Mouse (Mus musculus): ENCODE measurements around the gene Gm49368. TPM values are rescaled to one million over a fixed set of nuclear protein-coding genes. Genes with fewer than 3 reads are reported as not detected.

The Gm49368 gene
- polyA plus RNA-seq, 1 experiment from 2014 or later, result not detected

GRCm38 (mm10) chr7:128048819-128049218 is 13.7 kb upstream of the Gm49368 start:
- 96% methylated on average over 4 of the region's 4 CpGs for WGBS
- H3K36me3 ChIP-seq (ENCODE audit: control insufficient read depth, insufficient read depth, low read length), result no peaks in the 10 kb centered on the region
- ATAC-seq, result no peak

GRCm38 (mm10) chr7:128049254-128049653 is 13.2 kb upstream of the Gm49368 start:
- DNase-seq (ENCODE audit: low spot score), result no peak
- no peak for ATAC-seq
- Histone ChIP-seq H3K4me1 (ENCODE audit: control insufficient read depth, insufficient read depth, low read length) (no peaks in the 10 kb centered on the region), H3K9ac (ENCODE audit: low read length) (no peak overlapping the region), H3K4me2 (ENCODE audit: low read length) (no peak overlapping the region), H3K36me3 (ENCODE audit: control insufficient read depth, insufficient read depth, low read length) (no peaks in the 10 kb centered on the region), H3K4me3 (ENCODE audit: low read depth, low read length) (no peak overlapping the region), H3K9me3 (replicated peaks; ENCODE audit: control insufficient read depth, low read length) (no peaks in the 10 kb centered on the region), H3K27ac (ENCODE audit: low read depth, low read length) (no peak overlapping the region), H3K27me3 (replicated peaks; ENCODE audit: control insufficient read depth, insufficient read depth, low read length) (no peaks in the 10 kb centered on the region)
- WGBS, result 84% methylated on average over 2 of the region's 2 CpGs

More at GRCm38 (mm10) chr7:128048819-128049218, 13.7 kb upstream of the Gm49368 start:
- Histone ChIP-seq H3K27ac (ENCODE audit: low read depth, low read length) (no peak overlapping the region), H3K9me3 (replicated peaks; ENCODE audit: control insufficient read depth, low read length) (no peaks in the 10 kb centered on the region), H3K27me3 (replicated peaks; ENCODE audit: control insufficient read depth, insufficient read depth, low read length) (no peaks in the 10 kb centered on the region), H3K9ac (ENCODE audit: low read length) (no peak overlapping the region), H3K4me2 (ENCODE audit: low read length) (no peak overlapping the region), H3K4me1 (ENCODE audit: control insufficient read depth, insufficient read depth, low read length) (no peaks in the 10 kb centered on the region), H3K4me3 (ENCODE audit: low read depth, low read length) (no peak overlapping the region)
- DNase-seq (ENCODE audit: low spot score), result no peak

GRCm38 (mm10) chr7:128050739-128051138 is 11.7 kb upstream of the Gm49368 start:
- Histone ChIP-seq H3K9ac (ENCODE audit: low read length) (no peak overlapping the region), H3K4me1 (ENCODE audit: control insufficient read depth, insufficient read depth, low read length) (no peaks in the 10 kb centered on the region), H3K9me3 (replicated peaks; ENCODE audit: control insufficient read depth, low read length) (no peaks in the 10 kb centered on the region), H3K27ac (ENCODE audit: low read depth, low read length) (no peak overlapping the region), H3K4me2 (ENCODE audit: low read length) (no peak overlapping the region), H3K27me3 (replicated peaks; ENCODE audit: control insufficient read depth, insufficient read depth, low read length) (no peaks in the 10 kb centered on the region), H3K36me3 (ENCODE audit: control insufficient read depth, insufficient read depth, low read length) (no peaks in the 10 kb centered on the region), H3K4me3 (ENCODE audit: low read depth, low read length) (no peak overlapping the region)
- DNase-seq (ENCODE audit: low spot score) (no peak), ATAC-seq (no peak)
- 77% methylated on average over 4 of the region's 4 CpGs for WGBS

- no peak for ATAC-seq
Observed at GRCm38 (mm10) chr7:128053061-128053460, 9.4 kb upstream of the Gm49368 start.

GRCm38 (mm10) chr7:128056917-128057444 is 5.5 kb upstream of the Gm49368 start:
- no peak overlapping the region for H3K9ac ChIP-seq (ENCODE audit: low read length)
- WGBS, result 66% methylated on average over 3 of the region's 3 CpGs
- no peak for ATAC-seq
- H3K4me1 ChIP-seq (ENCODE audit: control insufficient read depth, insufficient read depth, low read length), result no peaks in the 10 kb centered on the region
- no peaks in the 10 kb centered on the region for H3K9me3 ChIP-seq (replicated peaks; ENCODE audit: control insufficient read depth, low read length)
- DNase-seq (ENCODE audit: low spot score), result no peak
- no peaks in the 10 kb centered on the region for H3K36me3 ChIP-seq (ENCODE audit: control insufficient read depth, insufficient read depth, low read length)
- no peak overlapping the region for H3K27ac ChIP-seq (ENCODE audit: low read depth, low read length)
- no peaks in the 10 kb centered on the region for H3K27me3 ChIP-seq (replicated peaks; ENCODE audit: control insufficient read depth, insufficient read depth, low read length)
- H3K4me2 ChIP-seq (ENCODE audit: low read length), result no peak overlapping the region
- H3K4me3 ChIP-seq (ENCODE audit: low read depth, low read length), result no peak overlapping the region

More at GRCm38 (mm10) chr7:128053061-128053460, 9.4 kb upstream of the Gm49368 start:
- Histone ChIP-seq H3K27ac (ENCODE audit: low read depth, low read length) (no peak overlapping the region), H3K27me3 (replicated peaks; ENCODE audit: control insufficient read depth, insufficient read depth, low read length) (no peaks in the 10 kb centered on the region), H3K9ac (ENCODE audit: low read length) (no peak overlapping the region), H3K9me3 (replicated peaks; ENCODE audit: control insufficient read depth, low read length) (no peaks in the 10 kb centered on the region), H3K4me2 (ENCODE audit: low read length) (no peak overlapping the region), H3K36me3 (ENCODE audit: control insufficient read depth, insufficient read depth, low read length) (no peaks in the 10 kb centered on the region), H3K4me1 (ENCODE audit: control insufficient read depth, insufficient read depth, low read length) (no peaks in the 10 kb centered on the region), H3K4me3 (ENCODE audit: low read depth, low read length) (no peak overlapping the region)
- DNase-seq (ENCODE audit: low spot score), result no peak
- 82% methylated on average over 5 of the region's 5 CpGs for WGBS

GRCm38 (mm10) chr7:128057860-128058259 is 4.6 kb upstream of the Gm49368 start:
- Histone ChIP-seq H3K36me3 (ENCODE audit: control insufficient read depth, insufficient read depth, low read length) (no peaks in the 10 kb centered on the region), H3K9ac (ENCODE audit: low read length) (no peak overlapping the region), H3K27ac (ENCODE audit: low read depth, low read length) (no peak overlapping the region), H3K27me3 (replicated peaks; ENCODE audit: control insufficient read depth, insufficient read depth, low read length) (no peaks in the 10 kb centered on the region), H3K4me3 (ENCODE audit: low read depth, low read length) (no peak overlapping the region), H3K4me1 (ENCODE audit: control insufficient read depth, insufficient read depth, low read length) (no peaks in the 10 kb centered on the region), H3K9me3 (replicated peaks; ENCODE audit: control insufficient read depth, low read length) (no peaks in the 10 kb centered on the region), H3K4me2 (ENCODE audit: low read length) (no peak overlapping the region)
- WGBS, result 85% methylated on average over 8 of the region's 8 CpGs
- no peak for ATAC-seq
- no peak for DNase-seq (ENCODE audit: low spot score)

GRCm38 (mm10) chr7:128058576-128058975 is 3.9 kb upstream of the Gm49368 start:
- no peak overlapping the region for H3K4me2 ChIP-seq (ENCODE audit: low read length)
- H3K9ac ChIP-seq (ENCODE audit: low read length), result no peak overlapping the region
- no peaks in the 10 kb centered on the region for H3K4me1 ChIP-seq (ENCODE audit: control insufficient read depth, insufficient read depth, low read length)
- H3K9me3 ChIP-seq (replicated peaks; ENCODE audit: control insufficient read depth, low read length), result no peaks in the 10 kb centered on the region
- 71% methylated on average over 7 of the region's 7 CpGs for WGBS
- DNase-seq (ENCODE audit: low spot score), result no peak
- no peak overlapping the region for H3K27ac ChIP-seq (ENCODE audit: low read depth, low read length)
- no peak overlapping the region for H3K4me3 ChIP-seq (ENCODE audit: low read depth, low read length)
- H3K36me3 ChIP-seq (ENCODE audit: control insufficient read depth, insufficient read depth, low read length), result no peaks in the 10 kb centered on the region
- H3K27me3 ChIP-seq (replicated peaks; ENCODE audit: control insufficient read depth, insufficient read depth, low read length), result no peaks in the 10 kb centered on the region
- ATAC-seq, result no peak

GRCm38 (mm10) chr7:128059091-128059490 is 3.4 kb upstream of the Gm49368 start:
- 78% methylated on average over 4 of the region's 4 CpGs for WGBS
- DNase-seq (ENCODE audit: low spot score), result no peak
- ATAC-seq, result no peak
- Histone ChIP-seq H3K27ac (ENCODE audit: low read depth, low read length) (no peak overlapping the region), H3K4me2 (ENCODE audit: low read length) (no peak overlapping the region), H3K27me3 (replicated peaks; ENCODE audit: control insufficient read depth, insufficient read depth, low read length) (no peaks in the 10 kb centered on the region), H3K9ac (ENCODE audit: low read length) (no peak overlapping the region), H3K4me3 (ENCODE audit: low read depth, low read length) (no peak overlapping the region), H3K9me3 (replicated peaks; ENCODE audit: control insufficient read depth, low read length) (no peaks in the 10 kb centered on the region), H3K4me1 (ENCODE audit: control insufficient read depth, insufficient read depth, low read length) (no peaks in the 10 kb centered on the region), H3K36me3 (ENCODE audit: control insufficient read depth, insufficient read depth, low read length) (no peaks in the 10 kb centered on the region)

GRCm38 (mm10) chr7:128063211-128063781 is 813 bp downstream of the Gm49368 start:
- DNase-seq (ENCODE audit: low spot score) (no peak), ATAC-seq (no peak)
- H3K27me3 ChIP-seq (replicated peaks; ENCODE audit: control insufficient read depth, insufficient read depth, low read length), result no peaks in the 10 kb centered on the region
- H3K36me3 ChIP-seq (ENCODE audit: control insufficient read depth, insufficient read depth, low read length), result no peaks in the 10 kb centered on the region
- no peak overlapping the region for H3K4me3 ChIP-seq (ENCODE audit: low read depth, low read length)
- H3K4me2 ChIP-seq (ENCODE audit: low read length), result no peak overlapping the region
- WGBS, result 83% methylated on average over 6 of the region's 6 CpGs
- H3K4me1 ChIP-seq (ENCODE audit: control insufficient read depth, insufficient read depth, low read length), result no peaks in the 10 kb centered on the region
- H3K9ac ChIP-seq (ENCODE audit: low read length), result no peak overlapping the region
- H3K9me3 ChIP-seq (replicated peaks; ENCODE audit: control insufficient read depth, low read length), result no peaks in the 10 kb centered on the region
- H3K27ac ChIP-seq (ENCODE audit: low read depth, low read length), result no peak overlapping the region

All from forebrain, embryonic 14.5 days (tissue).